Mouse (Mus musculus) urinary bladder, postnatal 0 days (tissue): ENCODE results near the gene Arid1b. TPM values are rescaled to one million over a fixed set of nuclear protein-coding genes. Genes with fewer than 3 reads are reported as not detected.

ENCODE experiments used
- polyA plus RNA-seq: library from polyadenylated mRNA; unstranded; fragments of >200 nt; fragmentation: Nextera tagmentation; extraction: Ambion mirVana; gene quantifications from 2 replicates; pipeline ENCODE4 v1.2.1, GENCODE M21; 2015

Gene Arid1b
- polyA plus RNA-seq = 5.7 and 6.8 TPM in 2 replicates

GRCm38 (mm10) chr17:4993840-4994503, at the start of gene Arid1b:
TSS of gene Arid1b (plus strand) at chr17:4994332.

